In genomic region chr15:24911866-24912265, GRCm38 (mm10) we compare ENCODE assay signal across 30 mouse cellular contexts.
"Had no signal": no experiment of that assay in that cellular context is flagged by ENCODE, and none has a peak within 500 bp of the region (broad histone marks: within the 10 kb centered on the region; RNA-seq: fewer than 3 reads in every experiment).

No protein-coding gene starts in this region.

- ATAC-seq: liver, embryonic 12.5 days; liver, postnatal 0 days; lung, postnatal 0 days; midbrain, embryonic 13.5 days; midbrain, embryonic 16.5 days had no signal

- H3K27me3 ChIP-seq: limb, embryonic 12.5 days; limb, embryonic 13.5 days; limb, embryonic 15.5 days; liver, embryonic 12.5 days; liver, embryonic 13.5 days; liver, embryonic 15.5 days; lung, embryonic 15.5 days; megakaryocyte, embryonic 14.5 days; midbrain, embryonic 12.5 days; midbrain, embryonic 13.5 days; midbrain, embryonic 15.5 days; neural tube, embryonic 12.5 days had no signal

- H3K4me1 ChIP-seq: limb, embryonic 13.5 days; limb, embryonic 15.5 days; liver, embryonic 12.5 days; liver, embryonic 13.5 days; liver, embryonic 15.5 days; lung, embryonic 15.5 days; megakaryocyte, embryonic 14.5 days; midbrain, embryonic 10.5 days; midbrain, embryonic 15.5 days; neural tube, embryonic 12.5 days had no signal

- H3K4me2 ChIP-seq: limb, embryonic 12.5 days; limb, embryonic 13.5 days; limb, embryonic 15.5 days; liver, embryonic 11.5 days; liver, embryonic 12.5 days; liver, embryonic 13.5 days; liver, embryonic 15.5 days; lung, embryonic 14.5 days; lung, embryonic 15.5 days; midbrain, embryonic 11.5 days; midbrain, embryonic 12.5 days; midbrain, embryonic 13.5 days; midbrain, embryonic 15.5 days; neural tube, embryonic 12.5 days had no signal

- H3K36me3 ChIP-seq: limb, embryonic 10.5 days; limb, embryonic 12.5 days; limb, embryonic 13.5 days; limb, embryonic 15.5 days; liver, embryonic 12.5 days; liver, embryonic 13.5 days; liver, embryonic 15.5 days; lung, embryonic 15.5 days; midbrain, embryonic 10.5 days; midbrain, embryonic 12.5 days; midbrain, embryonic 13.5 days; midbrain, embryonic 15.5 days; neural tube, embryonic 12.5 days had no signal

- H3K27ac ChIP-seq: limb, embryonic 10.5 days; limb, embryonic 12.5 days; limb, embryonic 13.5 days; limb, embryonic 15.5 days; liver, embryonic 12.5 days; liver, embryonic 13.5 days; liver, embryonic 14.5 days; liver, embryonic 15.5 days; lung, embryonic 15.5 days; macrophage; midbrain, embryonic 10.5 days; midbrain, embryonic 12.5 days; midbrain, embryonic 15.5 days; neural tube, embryonic 12.5 days had no signal

- H3K9ac ChIP-seq: limb, embryonic 12.5 days; limb, embryonic 13.5 days; limb, embryonic 15.5 days; liver, embryonic 12.5 days; liver, embryonic 13.5 days; liver, embryonic 14.5 days; liver, embryonic 15.5 days; liver, postnatal 0 days; lung, embryonic 14.5 days; lung, embryonic 15.5 days; midbrain, embryonic 12.5 days; midbrain, embryonic 13.5 days; midbrain, embryonic 15.5 days; neural tube, embryonic 12.5 days had no signal

- H3K4me3 ChIP-seq: limb, embryonic 10.5 days; limb, embryonic 12.5 days; limb, embryonic 13.5 days; limb, embryonic 15.5 days; liver, embryonic 12.5 days; liver, embryonic 13.5 days; liver, embryonic 15.5 days; lung, embryonic 15.5 days; megakaryocyte, embryonic 14.5 days; midbrain, embryonic 10.5 days; midbrain, embryonic 12.5 days; midbrain, embryonic 13.5 days; midbrain, embryonic 15.5 days; myocyte; neural tube, embryonic 12.5 days had no signal

- H3K9me3 ChIP-seq: limb, embryonic 10.5 days; limb, embryonic 12.5 days; limb, embryonic 13.5 days; limb, embryonic 15.5 days; liver, embryonic 12.5 days; liver, embryonic 13.5 days; liver, embryonic 15.5 days; lung, embryonic 15.5 days; midbrain, embryonic 10.5 days; midbrain, embryonic 12.5 days; midbrain, embryonic 13.5 days; midbrain, embryonic 15.5 days; neural tube, embryonic 12.5 days had no signal

- DNase-seq: liver; liver, embryonic 13.5 days; liver, postnatal 0 days; lung, adult 18-20 months; lung, adult 2 months; lung, embryonic 14.5 days; lung, postnatal 10 days; lung, postnatal 14 days; lung, postnatal 36 days; lung, postnatal 4 days had no signal
